In the genomic region with DNA sequence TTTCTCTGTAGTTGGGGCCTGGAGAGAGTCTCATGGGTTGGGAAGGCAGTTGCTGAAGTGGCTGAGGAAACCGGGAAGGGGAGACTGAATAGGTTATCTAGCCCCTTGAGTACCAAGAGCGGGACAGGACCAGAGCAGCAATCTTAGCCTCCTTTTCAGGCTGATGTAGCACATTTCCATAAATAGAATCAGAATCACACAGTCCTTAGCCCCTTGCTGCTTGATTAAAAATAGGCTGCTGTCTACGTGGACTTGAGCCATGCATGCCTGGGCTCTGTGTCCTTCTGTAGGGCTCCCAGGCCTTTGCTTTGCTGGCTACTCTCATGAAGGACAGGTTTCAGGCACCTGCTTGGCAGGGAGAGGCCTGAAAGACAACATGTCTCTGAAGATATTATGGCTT, we compare ENCODE assay signal across 11 mouse cellular contexts. TPM values are rescaled to one million over a fixed set of nuclear protein-coding genes. Genes with fewer than 3 reads are reported as not detected.
DNase-seq lines count a peak whose midpoint lies in the region; ATAC-seq lines count a peak whose summit lies in the region.
"Had no signal": no experiment of that assay in that cellular context is flagged by ENCODE, and none has a peak within 500 bp of the region (broad histone marks: within the 10 kb centered on the region; RNA-seq: fewer than 3 reads in every experiment).

No protein-coding gene starts in this region.

- intact Hi-C loops in left cerebral cortex, postnatal 14 days (cut with DNase I) = no loop called here

- no peak overlapping the region for H3K4me2 ChIP-seq in forebrain, embryonic 13.5 days
- H3K4me2 ChIP-seq in forebrain, embryonic 15.5 days (replicated peaks) = no peak overlapping the region
- no peak overlapping the region for H3K4me2 ChIP-seq in embryonic facial prominence, embryonic 14.5 days (ENCODE audit: low read depth, low read length)
- no peak overlapping the region for H3K4me2 ChIP-seq in heart, embryonic 11.5 days
- H3K4me2 ChIP-seq in hindbrain, embryonic 14.5 days (replicated peaks) = no peak overlapping the region
- H3K4me2 ChIP-seq in liver, embryonic 11.5 days = no peak overlapping the region
- H3K4me2 ChIP-seq in forebrain, embryonic 11.5 days (ENCODE audit: low read depth, low read length, severe bottlenecking) = no peak overlapping the region
- H3K4me2 ChIP-seq: neural tube, embryonic 12.5 days had no signal

- peaks cover 45% of the 10 kb centered on the region for H3K4me1 ChIP-seq in forebrain, embryonic 13.5 days
- peaks cover 34% of the 10 kb centered on the region for H3K4me1 ChIP-seq in forebrain, embryonic 15.5 days
- peaks cover 38% of the 10 kb centered on the region for H3K4me1 ChIP-seq in embryonic facial prominence, embryonic 14.5 days (ENCODE audit: control insufficient read depth, insufficient read depth, low read length)
- H3K4me1 ChIP-seq in heart, embryonic 11.5 days (ENCODE audit: control insufficient read depth, insufficient read depth, low read length) = peaks cover 20% of the 10 kb centered on the region
- H3K4me1 ChIP-seq in hindbrain, embryonic 14.5 days (replicated peaks; ENCODE audit: control insufficient read depth, insufficient read depth, low read length) = peaks cover 41% of the 10 kb centered on the region
- H3K4me1 ChIP-seq in liver, embryonic 11.5 days (replicated peaks; ENCODE audit: control insufficient read depth, insufficient read depth, low read length) = no peaks in the 10 kb centered on the region
- H3K4me1 ChIP-seq in forebrain, embryonic 11.5 days (replicated peaks; ENCODE audit: control insufficient read depth, insufficient read depth, low read length) = peaks cover 11% of the 10 kb centered on the region; the same call in 1 of the 2 replicates

- no peak for ATAC-seq in forebrain, embryonic 13.5 days
- no peak for ATAC-seq in forebrain, embryonic 15.5 days (replicated peaks)
- ATAC-seq in embryonic facial prominence, embryonic 14.5 days (ENCODE audit: low read depth) = no peak
- peak; percentile 71; the same call in 1 of the 2 replicates for ATAC-seq in heart, embryonic 11.5 days (replicated peaks; ENCODE audit: insufficient number of reproducible peaks, low FRiP score, low TSS enrichment)
- ATAC-seq in hindbrain, embryonic 14.5 days (ENCODE audit: low FRiP score) = no peak
- no peak for ATAC-seq in liver, embryonic 11.5 days (replicated peaks; ENCODE audit: low FRiP score)
- ATAC-seq in forebrain, embryonic 11.5 days (replicated peaks; ENCODE audit: low FRiP score) = no peak

- H3K4me3 ChIP-seq in forebrain, embryonic 13.5 days = no peak overlapping the region
- no peak overlapping the region for H3K4me3 ChIP-seq in forebrain, embryonic 15.5 days
- no peak overlapping the region for H3K4me3 ChIP-seq in embryonic facial prominence, embryonic 14.5 days (ENCODE audit: low read depth, low read length)
- no peak overlapping the region for H3K4me3 ChIP-seq in heart, embryonic 11.5 days (ENCODE audit: low read depth, low read length)
- H3K4me3 ChIP-seq in hindbrain, embryonic 14.5 days (replicated peaks; ENCODE audit: low read length) = no peak overlapping the region
- H3K4me3 ChIP-seq in liver, embryonic 11.5 days (ENCODE audit: low read depth, low read length) = no peak overlapping the region
- H3K4me3 ChIP-seq in forebrain, embryonic 11.5 days (ENCODE audit: low read depth, low read length) = no peak overlapping the region
- H3K4me3 ChIP-seq: neural tube, embryonic 12.5 days had no signal

- H3K9me3 ChIP-seq in forebrain, embryonic 13.5 days (replicated peaks) = no peaks in the 10 kb centered on the region
- no peaks in the 10 kb centered on the region for H3K9me3 ChIP-seq in forebrain, embryonic 15.5 days
- no peaks in the 10 kb centered on the region for H3K9me3 ChIP-seq in embryonic facial prominence, embryonic 14.5 days (ENCODE audit: control insufficient read depth, low read length)
- no peaks in the 10 kb centered on the region for H3K9me3 ChIP-seq in heart, embryonic 11.5 days (replicated peaks; ENCODE audit: control insufficient read depth, low read length)
- H3K9me3 ChIP-seq in hindbrain, embryonic 14.5 days (ENCODE audit: control insufficient read depth, low read length) = no peaks in the 10 kb centered on the region
- H3K9me3 ChIP-seq in liver, embryonic 11.5 days (ENCODE audit: control insufficient read depth, low read length) = no peaks in the 10 kb centered on the region
- H3K9me3 ChIP-seq in forebrain, embryonic 11.5 days (ENCODE audit: control insufficient read depth, low read length) = no peaks in the 10 kb centered on the region
- H3K9me3 ChIP-seq: neural tube, embryonic 12.5 days had no signal

- DNase-seq in embryonic facial prominence, embryonic 14.5 days (ENCODE audit: low spot score) = peak; percentile 8
- no peak for DNase-seq in hindbrain, embryonic 14.5 days (ENCODE audit: low spot score)
- DNase-seq in left cerebral cortex, postnatal 14 days (ENCODE audit: low spot score in 2 of 2) = no peak
- DNase-seq in liver, embryonic 11.5 days (ENCODE audit: low spot score) = no peak
- no peak for DNase-seq in forebrain, embryonic 11.5 days (ENCODE audit: low spot score)
- DNase-seq: kidney, adult 11 months; lung, postnatal 4 days had no signal

- WGBS in forebrain, embryonic 13.5 days = 61% methylated on average over 3 of the region's 3 CpGs
- 45% methylated on average over 3 of the region's 3 CpGs for WGBS in forebrain, embryonic 15.5 days
- 58% methylated on average over 3 of the region's 3 CpGs for WGBS in embryonic facial prominence, embryonic 14.5 days
- 22% methylated on average over 3 of the region's 3 CpGs for WGBS in heart, embryonic 11.5 days (ENCODE audit: insufficient replicate concordance)
- WGBS in hindbrain, embryonic 14.5 days = 44% methylated on average over 3 of the region's 3 CpGs
- WGBS in liver, embryonic 11.5 days = 70% methylated on average over 3 of the region's 3 CpGs
- WGBS in forebrain, embryonic 11.5 days = 79% methylated on average over 3 of the region's 3 CpGs

- H3K27me3 ChIP-seq in forebrain, embryonic 13.5 days = no peaks in the 10 kb centered on the region
- H3K27me3 ChIP-seq in forebrain, embryonic 15.5 days = no peaks in the 10 kb centered on the region
- no peaks in the 10 kb centered on the region for H3K27me3 ChIP-seq in embryonic facial prominence, embryonic 14.5 days (replicated peaks; ENCODE audit: control insufficient read depth, insufficient read depth, low read length)
- no peaks in the 10 kb centered on the region for H3K27me3 ChIP-seq in heart, embryonic 11.5 days (ENCODE audit: control insufficient read depth, insufficient read depth, low read length)
- H3K27me3 ChIP-seq in hindbrain, embryonic 14.5 days (ENCODE audit: control insufficient read depth, insufficient read depth, low read length) = no peaks in the 10 kb centered on the region
- H3K27me3 ChIP-seq in liver, embryonic 11.5 days (replicated peaks; ENCODE audit: control insufficient read depth, insufficient read depth, low read length) = no peaks in the 10 kb centered on the region
- no peaks in the 10 kb centered on the region for H3K27me3 ChIP-seq in forebrain, embryonic 11.5 days (ENCODE audit: control insufficient read depth, insufficient read depth, low read length)
- H3K27me3 ChIP-seq: neural tube, embryonic 12.5 days had no signal

- H3K36me3 ChIP-seq in forebrain, embryonic 13.5 days (ENCODE audit: poor library complexity, severe bottlenecking) = no peaks in the 10 kb centered on the region
- no peaks in the 10 kb centered on the region for H3K36me3 ChIP-seq in forebrain, embryonic 15.5 days
- no peaks in the 10 kb centered on the region for H3K36me3 ChIP-seq in embryonic facial prominence, embryonic 14.5 days (ENCODE audit: control insufficient read depth, insufficient read depth, low read length)
- H3K36me3 ChIP-seq in heart, embryonic 11.5 days (ENCODE audit: control insufficient read depth, insufficient read depth, low read length) = no peaks in the 10 kb centered on the region
- no peaks in the 10 kb centered on the region for H3K36me3 ChIP-seq in hindbrain, embryonic 14.5 days (replicated peaks; ENCODE audit: control insufficient read depth, insufficient read depth)
- H3K36me3 ChIP-seq in liver, embryonic 11.5 days (ENCODE audit: control insufficient read depth, insufficient read depth, low read length) = no peaks in the 10 kb centered on the region
- H3K36me3 ChIP-seq in forebrain, embryonic 11.5 days (ENCODE audit: control insufficient read depth, insufficient read depth, low read length) = no peaks in the 10 kb centered on the region
- H3K36me3 ChIP-seq: neural tube, embryonic 12.5 days had no signal

- peak overlapping the region; percentile 19; the same call in 1 of the 2 replicates for H3K27ac ChIP-seq in forebrain, embryonic 13.5 days
- no peak overlapping the region for H3K27ac ChIP-seq in forebrain, embryonic 15.5 days (replicated peaks)
- H3K27ac ChIP-seq in embryonic facial prominence, embryonic 14.5 days (replicated peaks; ENCODE audit: low read depth, low read length) = no peak overlapping the region
- H3K27ac ChIP-seq in heart, embryonic 11.5 days (ENCODE audit: low read depth, low read length) = peak overlapping the region; percentile 76
- H3K27ac ChIP-seq in hindbrain, embryonic 14.5 days = 0 out of 2 replicates have a peak overlapping the region, but pooled peaks have one; percentile 7
- no peak overlapping the region for H3K27ac ChIP-seq in liver, embryonic 11.5 days (ENCODE audit: low read depth, low read length)
- H3K27ac ChIP-seq in forebrain, embryonic 11.5 days (ENCODE audit: low read depth, low read length) = no peak overlapping the region
- H3K27ac ChIP-seq: neural tube, embryonic 12.5 days had no signal

- H3K9ac ChIP-seq in forebrain, embryonic 13.5 days = no peak overlapping the region
- no peak overlapping the region for H3K9ac ChIP-seq in forebrain, embryonic 15.5 days (replicated peaks)
- H3K9ac ChIP-seq in embryonic facial prominence, embryonic 14.5 days (ENCODE audit: low read depth, low read length) = no peak overlapping the region
- H3K9ac ChIP-seq in heart, embryonic 11.5 days (ENCODE audit: low read depth, low read length) = no peak overlapping the region
- H3K9ac ChIP-seq in hindbrain, embryonic 14.5 days = no peak overlapping the region
- H3K9ac ChIP-seq in liver, embryonic 11.5 days (ENCODE audit: low read depth, low read length) = no peak overlapping the region
- H3K9ac ChIP-seq in forebrain, embryonic 11.5 days (ENCODE audit: low read length) = no peak overlapping the region
- H3K9ac ChIP-seq: neural tube, embryonic 12.5 days had no signal

RNA-seq across cellular contexts. Expression of a gene that starts 44.8 kb away (rescaled TPM):
- 72.2 and 78.9 TPM in 2 replicates for polyA plus RNA-seq in forebrain, embryonic 13.5 days (2015; fragmentation: Nextera tagmentation; extraction: Ambion mirVana)
- 87.4 and 90.5 TPM in 2 replicates for polyA plus RNA-seq in forebrain, embryonic 15.5 days (2015; fragmentation: Nextera tagmentation; extraction: Ambion mirVana)
- 30.5 and 34.7 TPM in 2 replicates for polyA plus RNA-seq in embryonic facial prominence, embryonic 14.5 days (2014; fragmentation: Nextera tagmentation; extraction: Ambion mirVana)
- 25.0 and 33.5 TPM in 2 replicates for polyA plus RNA-seq in heart, embryonic 11.5 days (2014; fragmentation: Nextera tagmentation; extraction: Ambion mirVana)
- 46.3 and 48.6 TPM in 2 replicates for polyA plus RNA-seq in hindbrain, embryonic 14.5 days (2014; fragmentation: Nextera tagmentation; extraction: Ambion mirVana)
- 100 to 1,000 TPM; 130 to 145 TPM for total RNA-seq in left cerebral cortex, postnatal 14 days (2021)
- 14.6 and 17.0 TPM in 2 replicates for polyA plus RNA-seq in liver, embryonic 11.5 days (2014; fragmentation: Nextera tagmentation; extraction: Ambion mirVana)
- 45.8 and 51.1 TPM in 2 replicates for polyA plus RNA-seq in forebrain, embryonic 11.5 days (2014; fragmentation: Nextera tagmentation; extraction: Ambion mirVana)

Comparison
In these comparisons a context has a peak if more than half of its experiments do, and no peak if none do; other contexts are left out.
1. H3K27ac ChIP-seq: peak in forebrain, embryonic 13.5 days (single experiment), heart, embryonic 11.5 days (single experiment) and hindbrain, embryonic 14.5 days (single experiment); none in forebrain, embryonic 15.5 days (single experiment), embryonic facial prominence, embryonic 14.5 days (single experiment), liver, embryonic 11.5 days (single experiment) and forebrain, embryonic 11.5 days (single experiment).